Mouse (Mus musculus) embryonic facial prominence, embryonic 13.5 days (tissue): Measurements from ENCODE around the gene Actl10. TPM values are rescaled to one million over a fixed set of nuclear protein-coding genes. Genes with fewer than 3 reads are reported as not detected.

Experiments used
- polyA plus RNA-seq: library from polyadenylated mRNA; unstranded; fragments of >200 nt; fragmentation: Nextera tagmentation; extraction: Ambion mirVana; gene quantifications from 2 replicates; pipeline ENCODE4 v1.2.1, GENCODE M21; 2015

Actl10 gene
- polyA plus RNA-seq, 1 experiment from 2014 or later = 0.41 TPM

Other genes with a start within 250 kb of the Actl10 start
- gene Bpifb9b, start 244.5 kb upstream of the Actl10 start, polyA plus RNA-seq = not detected in 2 replicates
- 18.5 and 22.4 TPM in 2 replicates for gene Cdk5rap1, start 178.8 kb upstream of the Actl10 start, polyA plus RNA-seq
- 8.8 and 8.9 TPM in 2 replicates for gene Snta1, start 143.7 kb upstream of the Actl10 start, polyA plus RNA-seq
- gene Cbfa2t2, start 115.3 kb upstream of the Actl10 start, polyA plus RNA-seq = 54.0 and 54.1 TPM in 2 replicates
- gene 1700003F12Rik, start 4.7 kb upstream of the Actl10 start, polyA plus RNA-seq = 0.95 and 1.6 TPM in 2 replicates
- 3.8 and 4.3 TPM in 2 replicates for gene Necab3, start 7.1 kb downstream of the Actl10 start, polyA plus RNA-seq
- gene E2f1, start 18.1 kb downstream of the Actl10 start, polyA plus RNA-seq = 21.1 and 22.6 TPM in 2 replicates
- 24.0 and 24.7 TPM in 2 replicates for gene Pxmp4, start 51.9 kb downstream of the Actl10 start, polyA plus RNA-seq
- 1.5 and 1.8 TPM in 2 replicates for gene Zfp341, start 61.5 kb downstream of the Actl10 start, polyA plus RNA-seq
- 1.2 TPM in 1 of 2 replicates, not detected in the other for gene 4930519P11Rik, start 61.7 kb downstream of the Actl10 start, polyA plus RNA-seq
- gene Chmp4b, start 99.9 kb downstream of the Actl10 start, polyA plus RNA-seq = 32.8 and 34.7 TPM in 2 replicates
- gene Gm14214, start 218.3 kb downstream of the Actl10 start, polyA plus RNA-seq = not detected in 2 replicates
- gene Raly, start 239.3 kb downstream of the Actl10 start, polyA plus RNA-seq = 49.5 and 58.3 TPM in 2 replicates
- 18.6 and 23.5 TPM in 2 replicates for gene a, start 239.6 kb downstream of the Actl10 start, polyA plus RNA-seq